Mouse (Mus musculus): Measurements from ENCODE around the gene Gm20532.

The Gm20532 gene

GRCm38 (mm10) chr2:26596898-26597297 lies 10.5 kb downstream of the Gm20532 start:
- no peak for DNase-seq (ENCODE audit: low spot score in 2 of 2)

- no peak for DNase-seq (ENCODE audit: low spot score in 2 of 2)
Observed at GRCm38 (mm10) chr2:26597810-26598209, 11.4 kb downstream of the Gm20532 start.

- no peak for DNase-seq (ENCODE audit: low spot score in 2 of 2)
Observed at GRCm38 (mm10) chr2:26598462-26598861, 12.0 kb downstream of the Gm20532 start.

- DNase-seq (ENCODE audit: low spot score in 2 of 2): no peak
Observed at GRCm38 (mm10) chr2:26599965-26600364, 13.5 kb downstream of the Gm20532 start.

GRCm38 (mm10) chr2:26600664-26601063 lies 14.2 kb downstream of the Gm20532 start:
- no peak for DNase-seq (ENCODE audit: low spot score in 2 of 2)

DNA sequence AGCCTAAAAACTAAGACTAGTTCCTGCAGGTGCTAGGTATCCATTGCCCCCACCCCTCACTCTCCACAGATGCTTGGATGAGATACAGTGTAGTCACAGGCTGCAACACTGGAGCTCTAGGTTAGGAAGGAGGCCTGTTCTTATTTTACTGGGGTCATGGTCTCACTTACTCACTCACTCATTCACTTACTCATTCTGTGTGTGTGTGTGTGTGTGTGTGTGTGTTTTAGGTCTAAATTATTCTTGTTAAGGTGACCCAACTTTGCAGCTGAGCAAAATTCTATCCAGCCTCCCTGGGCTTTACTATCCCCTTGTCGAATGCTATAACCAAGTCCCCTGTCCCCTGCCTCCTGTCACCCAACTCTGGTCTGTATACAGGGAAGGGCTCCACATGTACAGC lies 15.2 kb downstream of the Gm20532 start:
- DNase-seq (ENCODE audit: low spot score in 2 of 2): no peak

DNA sequence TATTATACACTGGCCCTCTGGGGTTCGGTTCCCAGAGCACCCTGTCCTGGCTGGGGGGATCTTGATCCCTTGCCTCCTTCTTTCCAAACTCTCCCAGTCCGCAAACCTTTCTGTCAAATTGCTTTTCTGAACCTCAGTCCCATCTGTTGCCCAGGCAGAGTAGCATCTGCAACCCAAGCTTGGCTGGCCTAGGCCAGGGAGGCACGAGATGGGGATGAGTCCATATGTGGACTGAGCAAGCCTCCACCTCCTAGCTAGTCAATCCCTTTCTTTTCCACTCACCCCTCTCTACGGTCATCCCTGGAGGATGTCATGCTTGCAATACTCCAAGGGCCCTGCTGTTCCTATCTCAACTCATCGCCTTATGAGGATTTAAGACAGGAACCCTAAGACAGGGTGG lies 16.2 kb downstream of the Gm20532 start:
- no peak for DNase-seq (ENCODE audit: low spot score in 2 of 2)

DNA sequence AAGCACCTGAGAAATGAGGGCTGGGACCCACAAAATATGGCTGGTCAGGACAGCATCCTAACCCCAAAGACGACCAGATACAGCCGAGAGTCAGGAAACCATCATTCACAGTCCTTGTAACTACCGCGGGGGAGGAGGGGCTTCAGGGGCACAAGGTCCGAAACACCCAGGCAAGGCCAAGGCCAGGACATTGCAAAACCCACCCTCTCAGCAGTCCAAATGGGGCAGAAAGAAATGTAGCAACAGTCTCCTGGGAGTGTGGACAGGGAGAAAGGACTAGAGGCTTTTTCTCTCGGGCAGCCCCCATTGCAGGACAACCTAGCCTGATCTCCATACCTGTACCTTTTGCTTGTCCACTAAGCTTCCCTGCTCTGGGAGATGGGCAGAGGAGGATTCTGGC lies 16.7 kb downstream of the Gm20532 start:
- DNase-seq (ENCODE audit: low spot score in 2 of 2): no peak

DNA sequence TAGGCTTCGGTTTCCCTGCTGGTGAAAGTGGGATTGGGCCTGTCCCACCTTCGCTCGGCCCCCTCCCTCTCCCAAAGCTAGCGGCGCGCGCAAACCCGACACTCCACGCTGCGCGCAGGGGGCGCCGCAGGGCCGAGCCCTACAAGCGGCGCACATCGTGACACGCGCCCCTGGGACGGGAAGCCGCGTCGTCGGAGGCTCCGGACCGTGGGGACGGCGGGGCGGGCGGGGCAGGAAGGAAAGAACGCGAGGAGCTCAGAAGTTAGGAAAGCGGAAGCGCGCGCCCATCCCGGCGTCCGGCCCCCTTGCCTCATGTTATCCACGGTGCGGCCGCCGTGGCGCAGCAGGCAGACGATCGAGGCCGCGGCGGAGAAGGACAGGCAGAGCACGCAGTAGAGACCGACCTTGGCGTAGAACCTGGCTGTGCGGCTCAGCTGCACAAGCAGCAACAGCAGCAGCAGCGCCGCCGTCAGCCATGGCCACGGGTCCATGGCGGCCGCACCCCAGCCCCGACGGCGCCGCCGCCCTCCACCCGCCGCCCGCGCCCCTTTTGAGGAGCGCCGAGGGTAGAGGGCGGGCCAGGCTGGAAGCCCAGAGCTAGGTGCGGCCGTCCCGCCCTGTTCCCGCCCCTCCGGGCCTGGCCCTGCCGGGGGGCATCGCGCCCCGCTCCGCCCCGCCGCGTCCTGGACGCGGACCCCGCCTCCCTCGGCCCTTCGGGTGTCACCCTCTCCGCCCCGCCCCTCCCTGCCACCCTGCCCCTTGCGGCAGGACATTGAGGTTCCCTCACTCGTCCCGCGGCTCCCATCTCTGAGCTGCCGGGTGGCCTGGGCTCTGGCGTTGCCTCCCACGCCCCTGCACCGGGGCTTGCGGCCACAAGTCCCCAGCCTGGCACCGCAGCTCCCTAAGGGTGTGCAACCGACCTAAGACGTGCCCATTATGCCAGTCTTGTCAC lies 17.6 kb downstream of the Gm20532 start, which contains the start of gene Agpat2:
TSS of gene Agpat2 (minus strand) at position 698 of the 952 bp plus-strand sequence.
- DNase-seq (ENCODE audit: low spot score in 2 of 2): no peak

GRCm38 (mm10) chr2:26605331-26605730 lies 18.9 kb downstream of the Gm20532 start:
- no peak for DNase-seq (ENCODE audit: low spot score in 2 of 2)

- DNase-seq (ENCODE audit: low spot score in 2 of 2): no peak
Observed at GRCm38 (mm10) chr2:26606579-26606978, 20.1 kb downstream of the Gm20532 start.

- no peak for DNase-seq (ENCODE audit: low spot score in 2 of 2)
Observed at GRCm38 (mm10) chr2:26607056-26607910, 20.8 kb downstream of the Gm20532 start.

DNA sequence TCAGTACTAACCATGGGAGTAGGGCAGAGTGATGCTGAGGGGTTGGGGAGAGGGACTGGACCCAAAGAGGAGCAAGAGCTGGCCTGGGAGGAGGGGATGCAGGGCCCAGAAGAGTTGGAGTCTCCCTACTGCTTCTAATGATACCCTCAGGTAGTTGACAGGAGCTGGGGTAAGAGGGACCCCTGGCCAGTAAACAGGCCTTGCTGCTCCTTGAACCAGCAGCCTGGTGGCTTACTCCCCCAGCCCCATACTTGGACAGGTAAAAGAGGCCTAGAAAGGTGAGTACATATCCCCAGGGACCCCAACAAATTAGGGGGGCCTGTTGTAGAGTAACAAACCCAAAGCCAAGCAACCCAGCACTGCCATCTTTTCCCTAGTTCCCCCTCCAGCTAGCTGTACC lies 22.3 kb downstream of the Gm20532 start:
- DNase-seq (ENCODE audit: low spot score in 2 of 2): no peak

- no peak for DNase-seq (ENCODE audit: low spot score in 2 of 2)
Observed at GRCm38 (mm10) chr2:26609261-26609661, 22.8 kb downstream of the Gm20532 start.

GRCm38 (mm10) chr2:26610526-26610925 lies 24.1 kb downstream of the Gm20532 start:
- DNase-seq (ENCODE audit: low spot score in 2 of 2): no peak

- DNase-seq (ENCODE audit: low spot score in 2 of 2): no peak
Observed at GRCm38 (mm10) chr2:26611054-26611453, 24.6 kb downstream of the Gm20532 start.

DNA sequence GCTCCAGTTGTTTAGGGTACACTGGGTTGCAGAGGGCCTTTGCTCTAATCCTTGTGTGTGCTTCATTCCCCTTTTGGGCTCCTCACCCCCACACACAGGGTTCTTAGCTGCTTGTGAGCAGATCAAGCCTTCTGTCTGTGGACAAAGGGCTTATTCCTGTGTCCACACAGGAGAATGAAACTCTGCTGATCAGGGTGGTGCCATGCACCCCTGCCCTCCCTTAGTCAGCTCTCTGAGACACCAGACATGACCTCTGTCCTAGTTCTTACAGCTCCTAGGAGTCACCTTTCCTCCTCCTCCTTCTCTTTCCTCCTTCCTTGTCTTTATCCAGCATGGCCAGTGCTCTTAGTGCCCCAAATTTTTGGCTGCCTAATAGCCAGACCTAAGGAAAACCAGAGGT lies 25.5 kb downstream of the Gm20532 start:
- DNase-seq (ENCODE audit: low spot score in 2 of 2): no peak

DNA sequence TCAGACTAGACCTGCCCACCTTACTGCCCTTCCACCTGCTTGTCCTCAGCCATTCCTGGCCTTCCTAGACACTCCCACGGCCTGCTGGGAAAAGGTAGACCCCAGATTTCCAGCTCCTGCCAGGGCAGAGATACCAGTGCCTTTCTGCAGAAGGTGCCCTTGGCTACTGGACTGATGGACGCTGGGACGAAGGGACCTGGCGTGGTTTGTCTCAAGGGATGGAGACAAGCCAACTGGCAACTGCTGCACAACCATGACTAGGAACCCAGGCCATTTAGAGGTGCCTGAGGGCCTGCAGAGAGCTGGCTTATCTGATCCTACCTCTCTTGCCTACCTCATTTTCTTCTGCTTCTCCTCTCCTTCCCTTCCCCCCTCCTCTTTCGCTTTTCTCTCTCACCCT lies 28.5 kb downstream of the Gm20532 start:
- no peak for DNase-seq (ENCODE audit: low spot score in 2 of 2)

DNA sequence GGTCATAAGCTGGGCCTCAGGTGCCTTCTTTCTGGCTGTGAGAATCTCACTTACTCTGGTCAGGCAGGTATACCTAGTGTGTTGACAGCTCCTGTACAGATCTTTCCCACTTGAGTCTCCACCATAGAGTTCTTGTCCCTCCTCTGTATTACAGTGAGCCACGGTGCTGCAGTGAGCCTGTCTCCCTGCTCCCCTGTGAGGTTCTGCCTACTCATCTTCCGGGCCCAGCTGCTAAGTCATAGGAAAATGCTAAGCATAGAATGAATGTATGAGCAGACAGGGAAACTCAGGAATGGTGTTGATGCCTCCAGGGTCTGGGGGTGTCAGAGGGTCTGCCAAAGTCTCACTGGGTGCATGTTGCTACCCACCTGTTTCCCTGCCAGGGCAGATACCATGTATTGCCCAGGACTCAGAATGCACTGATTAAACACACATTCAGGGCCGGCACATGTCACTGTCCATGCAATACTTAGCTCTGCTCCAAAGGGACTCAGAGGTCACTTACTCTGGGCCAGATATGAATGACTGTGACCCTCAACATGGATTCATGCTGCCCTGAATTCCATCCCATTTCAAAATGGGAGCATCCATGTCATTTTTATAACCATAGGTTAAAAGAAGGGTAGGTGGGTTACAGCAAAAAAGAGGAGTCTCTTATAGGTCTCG lies 29.2 kb downstream of the Gm20532 start:
- DNase-seq (ENCODE audit: low spot score in 2 of 2): no peak

DNA sequence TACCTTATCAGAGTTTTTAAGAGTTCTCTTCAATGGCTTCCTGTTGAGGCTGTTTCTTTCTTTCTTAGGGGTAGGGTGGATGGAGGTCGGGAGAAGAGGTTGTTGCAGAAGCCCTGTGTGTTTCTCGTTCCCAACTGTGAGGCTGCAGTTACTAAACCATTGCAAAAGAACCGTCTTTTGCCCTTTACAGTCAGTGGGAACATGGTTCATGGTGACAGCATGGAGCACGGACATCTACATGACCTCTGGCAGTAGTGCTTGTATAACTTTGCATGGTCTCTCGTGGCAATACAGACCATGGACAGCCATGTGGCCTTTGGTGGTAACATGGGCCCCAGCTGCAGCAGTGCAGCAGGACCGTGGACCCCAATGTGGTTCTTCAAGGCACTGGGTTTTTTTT lies 30.9 kb downstream of the Gm20532 start:
- DNase-seq (ENCODE audit: low spot score in 2 of 2): no peak

GRCm38 (mm10) chr2:26617928-26618327 lies 31.5 kb downstream of the Gm20532 start:
- DNase-seq (ENCODE audit: low spot score in 2 of 2): no peak

DNA sequence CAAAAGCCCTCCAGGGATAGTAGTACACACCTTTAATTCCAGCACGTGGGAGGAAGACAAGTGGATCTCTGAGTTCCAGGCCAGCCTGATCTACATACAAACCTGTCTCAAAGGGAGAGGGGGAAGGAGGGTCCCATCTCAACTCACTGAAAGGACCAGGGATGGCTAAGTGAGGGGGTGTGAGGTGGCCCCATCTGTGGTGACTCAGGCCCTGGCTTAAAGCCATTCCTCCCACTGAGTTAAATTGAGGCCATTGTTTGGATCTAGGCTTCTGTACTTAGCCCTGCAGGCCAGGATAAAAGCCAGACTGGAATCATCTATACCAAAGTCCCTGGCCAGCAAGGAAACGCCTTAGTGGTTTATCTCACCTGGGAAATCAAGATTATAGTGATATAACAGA lies 34.8 kb downstream of the Gm20532 start:
- no peak for DNase-seq (ENCODE audit: low spot score in 2 of 2)
